Mouse (Mus musculus) MEL (cell line): Measurements from ENCODE around the gene Add2. TPM values are rescaled to one million over a fixed set of nuclear protein-coding genes. Genes with fewer than 3 reads are reported as not detected.
A peak's percentile ranks its signal among the peaks of the same experiment; 100 is the strongest.

Source experiments
- DNase-seq: peaks from one replicate; pipeline ENCODE4 v3.0.0; 2011; ENCODE audit warnings: low read depth, low spot score
- H3K27ac ChIP-seq: 2 replicates; pipeline ENCODE4 v1.5.1; 2012; ENCODE audit warnings: low read depth, mild to moderate bottlenecking, control low read depth, low read length, moderate library complexity; ENCODE audit not compliant: control insufficient read depth
- H3K27me3 ChIP-seq, 2 experiments: fragments of 150-350 bp in 1 of 2; sonication (generic) in 1 of 2; 2 replicates each; pipeline ENCODE4 v1.6.1; 2012; ENCODE audit warnings: low read length in 2 of 2, mild to moderate bottlenecking in 2 of 2, improper control_type of control experiment in 1 of 2, moderate library complexity in 1 of 2; ENCODE audit not compliant: insufficient read depth in 2 of 2, control insufficient read depth in 1 of 2
- H3K36me3 ChIP-seq, 2 experiments: 2 replicates each; pipeline ENCODE4 v1.6.1; 2012 to 2014; ENCODE audit warnings: low read length in 2 of 2, improper control_type of control experiment in 1 of 2, inconsistent platforms in 1 of 2, mild to moderate bottlenecking in 1 of 2; ENCODE audit not compliant: insufficient read depth in 2 of 2, control insufficient read depth in 1 of 2
- H3K4me1 ChIP-seq, 2 experiments: fragments of 150-350 bp in 1 of 2; sonication (generic) in 1 of 2; 2 replicates each; pipeline ENCODE4 v1.6.1; 2012; ENCODE audit warnings: low read length in 2 of 2, improper control_type of control experiment in 1 of 2, mild to moderate bottlenecking in 1 of 2; ENCODE audit not compliant: insufficient read depth in 2 of 2, control insufficient read depth in 1 of 2
- H3K4me3 ChIP-seq, 2 experiments: fragments of 150-350 bp in 1 of 2; sonication (generic) in 1 of 2; 2 replicates each; pipeline ENCODE4 v1.5.1; 2012; ENCODE audit warnings: low read depth in 2 of 2, low read length in 2 of 2, mild to moderate bottlenecking in 2 of 2, moderate library complexity in 2 of 2, control low read depth in 1 of 2, improper control_type of control experiment in 1 of 2; ENCODE audit not compliant: control insufficient read depth in 1 of 2, insufficient read depth in 1 of 2
- H3K79me2 ChIP-seq: 2 replicates; pipeline ENCODE4 v1.6.1; 2012; ENCODE audit warnings: mild to moderate bottlenecking, low read length, moderate library complexity; ENCODE audit not compliant: control insufficient read depth, poor library complexity, insufficient read depth
- H3K9ac ChIP-seq: 2 replicates; pipeline ENCODE4 v1.6.1; 2012; ENCODE audit warnings: low read depth, mild to moderate bottlenecking, control low read depth, low read length, moderate library complexity; ENCODE audit not compliant: control insufficient read depth, poor library complexity, severe bottlenecking
- H3K9me3 ChIP-seq: fragments of 150-350 bp; sonication (generic); replicated peaks from 2 replicates; pipeline ENCODE4 v1.6.1; 2012; ENCODE audit warnings: mild to moderate bottlenecking, low read length, improper control_type of control experiment, moderate library complexity; ENCODE audit not compliant: insufficient read depth
- CHD1 ChIP-seq: IDR thresholded peaks from 2 replicates; pipeline ENCODE4 v1.6.1; 2012; ENCODE audit warnings: low read depth, mild to moderate bottlenecking, inconsistent platforms, low read length, improper control_type of control experiment
- CTCF ChIP-seq, 3 experiments: IDR thresholded peaks in 2 of 3; conservative IDR thresholded peaks in 1 of 3; 2 replicates each; pipeline ENCODE4 v1.5.1; 2011 to 2012; ENCODE audit warnings: low read length in 3 of 3, low read depth in 2 of 3, mild to moderate bottlenecking in 2 of 3, improper control_type of control experiment in 1 of 3, inconsistent platforms in 1 of 3, mixed read lengths in 1 of 3, moderate library complexity in 1 of 3; ENCODE audit not compliant: control insufficient read depth in 1 of 3, insufficient read depth in 1 of 3, poor library complexity in 1 of 3, severe bottlenecking in 1 of 3
- ELF1 ChIP-seq: IDR thresholded peaks from 2 replicates; pipeline ENCODE4 v1.6.1; 2014; ENCODE audit warnings: low read depth, mild to moderate bottlenecking, inconsistent platforms, low read length, improper control_type of control experiment, moderate library complexity
- ETS1 ChIP-seq: IDR thresholded peaks from 2 replicates; pipeline ENCODE4 v1.6.1; 2012; ENCODE audit warnings: low read depth, mild to moderate bottlenecking, inconsistent platforms, low read length, improper control_type of control experiment, moderate library complexity
- GABPA ChIP-seq: IDR thresholded peaks from 2 replicates; pipeline ENCODE4 v1.6.1; 2012; ENCODE audit warnings: low read depth, mild to moderate bottlenecking, inconsistent platforms, low read length, improper control_type of control experiment, moderate library complexity
- GATA1 ChIP-seq: IDR thresholded peaks from 2 replicates; pipeline ENCODE4 v1.6.1; 2011; ENCODE audit warnings: low read depth, low read length, improper control_type of control experiment
- HCFC1 ChIP-seq: IDR thresholded peaks from 2 replicates; pipeline ENCODE4 v1.6.1; 2012; ENCODE audit warnings: low read depth, mild to moderate bottlenecking, inconsistent platforms, low read length, improper control_type of control experiment, moderate library complexity
- MAZ ChIP-seq: IDR thresholded peaks from 2 replicates; pipeline ENCODE4 v1.6.1; 2012; ENCODE audit warnings: low read depth, mild to moderate bottlenecking, inconsistent platforms, low read length, improper control_type of control experiment
- MXI1 ChIP-seq: IDR thresholded peaks from 2 replicates; pipeline ENCODE4 v1.6.1; 2011; ENCODE audit warnings: mild to moderate bottlenecking, low read depth, low read length, improper control_type of control experiment
- MYC ChIP-seq: IDR thresholded peaks from 2 replicates; pipeline ENCODE4 v1.6.1; 2011; ENCODE audit warnings: low read depth, mild to moderate bottlenecking, low read length, improper control_type of control experiment, moderate library complexity
- POLR2A ChIP-seq, 2 experiments: IDR thresholded peaks; 2 replicates each; pipeline ENCODE4 v1.6.1; 2011 to 2012; ENCODE audit warnings: low read length in 2 of 2, mild to moderate bottlenecking in 2 of 2, control low read depth in 1 of 2, improper control_type of control experiment in 1 of 2, low read depth in 1 of 2, moderate library complexity in 1 of 2; ENCODE audit not compliant: control insufficient read depth in 1 of 2, insufficient read depth in 1 of 2, poor library complexity in 1 of 2
- POLR2AphosphoS2 ChIP-seq: IDR thresholded peaks from 2 replicates; pipeline ENCODE4 v1.6.1; 2011; ENCODE audit warnings: low read length, improper control_type of control experiment
- POLR2AphosphoS5 ChIP-seq: IDR thresholded peaks from 2 replicates; pipeline ENCODE4 v1.6.1; 2012; ENCODE audit warnings: low read depth, borderline replicate concordance, mild to moderate bottlenecking, inconsistent platforms, low read length, moderate library complexity, mixed read lengths
- RAD21 ChIP-seq: IDR thresholded peaks from 2 replicates; pipeline ENCODE4 v1.6.1; 2011; ENCODE audit warnings: mild to moderate bottlenecking, low read depth, low read length, improper control_type of control experiment
- SIN3A ChIP-seq: IDR thresholded peaks from 2 replicates; pipeline ENCODE4 v1.6.1; 2012; ENCODE audit warnings: low read length, improper control_type of control experiment, inconsistent platforms
- SMC3 ChIP-seq: IDR thresholded peaks from 2 replicates; pipeline ENCODE4 v1.6.1; 2011; ENCODE audit warnings: low read depth, low read length, improper control_type of control experiment
- TCF12 ChIP-seq: IDR thresholded peaks from 2 replicates; pipeline ENCODE4 v1.6.1; 2014; ENCODE audit warnings: low read depth, mild to moderate bottlenecking, inconsistent platforms, low read length, improper control_type of control experiment, moderate library complexity
- USF1 ChIP-seq: IDR thresholded peaks from 2 replicates; pipeline ENCODE4 v1.6.1; 2014; ENCODE audit warnings: low read depth, mild to moderate bottlenecking, inconsistent platforms, low read length, improper control_type of control experiment, moderate library complexity
- ZC3H11A ChIP-seq: IDR thresholded peaks from 2 replicates; pipeline ENCODE4 v1.6.1; 2012; ENCODE audit warnings: low read depth, mild to moderate bottlenecking, inconsistent platforms, low read length, improper control_type of control experiment
- ZNF384 ChIP-seq: IDR thresholded peaks from 2 replicates; pipeline ENCODE4 v1.6.1; 2012; ENCODE audit warnings: low read depth, mild to moderate bottlenecking, inconsistent platforms, low read length, improper control_type of control experiment
- polyA plus RNA-seq, 2 experiments: library from polyadenylated mRNA; stranded (reverse) in 1 of 2; unstranded in 1 of 2; fragments of >175 nt in 1 of 2; fragments of >200 nt in 1 of 2; gene quantifications; 2 replicates each; pipeline versions ENCODE4 v1.2.1 to v1.2.4; 2012; ENCODE audit warnings: low replicate concordance in 2 of 2, low read depth in 1 of 2; ENCODE audit not compliant: insufficient read length in 2 of 2, insufficient read depth in 1 of 2, missing spikeins in 1 of 2
- total RNA-seq: library from RNA; depleted of rRNA; stranded (reverse); fragments of 300-350 nt; gene quantifications from 2 replicates; pipeline ENCODE4 v1.2.3, GENCODE M21; 2012

Gene Add2
- total and polyA plus RNA-seq, 3 experiments = 85.0 to 191 (median 129) TPM

- Histone ChIP-seq H3K36me3 (no peaks in the 10 kb centered on the region), H3K27ac (no peak overlapping the region), H3K9me3 (no peaks in the 10 kb centered on the region), H3K79me2 (no peaks in the 10 kb centered on the region), H3K27me3 (peaks cover 0 to 2% of the 10 kb centered on the region in 2 experiments; a peak in 1 of 4 replicates), H3K9ac (no peak overlapping the region), H3K4me3 (no peak overlapping the region), H3K4me1 (peaks cover 0 to 2% of the 10 kb centered on the region in 2 experiments; a peak in 1 of 4 replicates)
- no peak for DNase-seq
- TF ChIP-seq GATA1 (0 out of 2 replicates have a peak, but pooled peaks have one; percentile 16), MAZ (no peak)
Measured at GRCm38 (mm10) chr6:86141284-86141683, 112.8 kb downstream of the Add2 start.

DNA sequence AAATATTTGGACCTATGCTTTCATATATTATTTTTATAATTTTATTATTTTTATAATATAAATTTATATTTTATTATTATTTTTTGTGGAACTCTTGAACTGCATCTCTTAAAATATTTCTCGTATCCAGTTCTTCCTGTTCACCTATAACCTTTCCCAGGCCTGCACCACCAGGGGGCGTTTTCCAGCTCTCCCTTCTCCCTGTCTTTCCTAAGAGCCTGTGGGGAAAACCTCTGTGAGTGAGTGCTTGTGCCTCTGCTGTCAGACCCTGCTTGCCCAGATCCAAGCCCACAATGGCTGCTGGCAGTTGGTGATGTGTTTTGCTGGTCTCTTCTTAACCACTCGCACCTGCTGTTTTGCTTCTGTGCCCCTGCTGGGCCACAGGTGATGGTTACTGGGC is 113.3 kb downstream of the Add2 start:
- DNase-seq = peak; percentile 69

DNA sequence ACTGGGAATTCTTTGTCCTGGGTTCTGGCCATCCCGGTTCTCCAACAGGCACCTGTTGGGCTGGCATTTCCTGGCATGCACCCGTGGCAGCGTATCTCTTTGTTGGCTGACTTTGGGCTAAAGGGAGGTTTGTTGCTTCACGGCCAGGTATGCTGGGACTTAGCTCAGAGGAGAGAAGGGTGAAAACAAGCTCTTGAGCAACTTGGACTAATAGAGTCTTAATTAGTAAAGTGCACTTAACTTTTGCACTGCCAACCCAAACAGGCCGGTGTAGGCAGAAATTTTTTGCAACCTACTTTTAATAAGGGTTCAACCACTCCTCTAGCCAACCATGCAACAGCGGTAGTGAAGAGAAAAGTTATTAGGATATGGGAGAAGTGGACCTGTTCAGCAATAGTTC is 116.5 kb downstream of the Add2 start:
- Histone ChIP-seq H3K4me1 (peaks cover 2 to 3% of the 10 kb centered on the region in 2 experiments; a peak in 2 of 4 replicates), H3K36me3 (no peaks in the 10 kb centered on the region), H3K27me3 (peaks cover 0 to 4% of the 10 kb centered on the region in 2 experiments; a peak in 2 of 4 replicates), H3K9me3 (no peaks in the 10 kb centered on the region), H3K4me3 (no peak overlapping the region), H3K79me2 (no peaks in the 10 kb centered on the region), H3K9ac (no peak overlapping the region), H3K27ac (no peak overlapping the region)
- DNase-seq = no peak
- TF ChIP-seq POLR2AphosphoS2 (no peak), ZC3H11A (no peak), MYC (no peak), GABPA (no peak), TCF12 (no peak), GATA1 (no peak), HCFC1 (no peak), POLR2A (IDR thresholded peaks at IDR 0.05; ENCODE audit: control insufficient read depth in 1 of 2, insufficient read depth in 1 of 2, low read depth in 1 of 2, low read length in 2 of 2, poor library complexity in 1 of 2) (no peak), ZNF384 (no peak), USF1 (no peak), ETS1 (no peak), MXI1 (no peak)

More for the DNA sequence above, 113.3 kb downstream of the Add2 start:
- Histone ChIP-seq H3K36me3 (no peaks in the 10 kb centered on the region), H3K9me3 (no peaks in the 10 kb centered on the region), H3K79me2 (no peaks in the 10 kb centered on the region), H3K27ac (no peak overlapping the region), H3K9ac (no peak overlapping the region), H3K4me3 (no peak overlapping the region), H3K27me3 (peaks cover 0 to 2% of the 10 kb centered on the region in 2 experiments; a peak in 1 of 4 replicates), H3K4me1 (peaks cover 0 to 2% of the 10 kb centered on the region in 2 experiments; a peak in 1 of 4 replicates)
- no peak for TF ChIP-seq POLR2AphosphoS2
- TF ChIP-seq ZNF384 = no peak
- TF ChIP-seq CTCF (IDR thresholded peaks at IDR 0.05 in 2 of 3, conservative IDR thresholded peaks at IDR 0.05 in 1 of 3; ENCODE audit: control insufficient read depth in 1 of 3, insufficient read depth in 1 of 3, low read depth in 2 of 3, low read length in 3 of 3, poor library complexity in 1 of 3, severe bottlenecking in 1 of 3) = peak; percentile 62 to 82 (median 75)
- TF ChIP-seq CHD1 = no peak
- no peak for TF ChIP-seq MXI1
- no peak for TF ChIP-seq TCF12
- TF ChIP-seq POLR2AphosphoS5 = no peak
- peak; percentile 40; the same call in 1 of the 2 replicates for TF ChIP-seq ZC3H11A
- no peak for TF ChIP-seq GABPA
- TF ChIP-seq SIN3A = no peak
- peak; percentile 49 for TF ChIP-seq RAD21
- peak; percentile 85 for TF ChIP-seq SMC3
- TF ChIP-seq ELF1 = 0 out of 2 replicates have a peak, but pooled peaks have one; percentile 9
